12 mouse cellular contexts compared by ENCODE assay signal in the genomic region with DNA sequence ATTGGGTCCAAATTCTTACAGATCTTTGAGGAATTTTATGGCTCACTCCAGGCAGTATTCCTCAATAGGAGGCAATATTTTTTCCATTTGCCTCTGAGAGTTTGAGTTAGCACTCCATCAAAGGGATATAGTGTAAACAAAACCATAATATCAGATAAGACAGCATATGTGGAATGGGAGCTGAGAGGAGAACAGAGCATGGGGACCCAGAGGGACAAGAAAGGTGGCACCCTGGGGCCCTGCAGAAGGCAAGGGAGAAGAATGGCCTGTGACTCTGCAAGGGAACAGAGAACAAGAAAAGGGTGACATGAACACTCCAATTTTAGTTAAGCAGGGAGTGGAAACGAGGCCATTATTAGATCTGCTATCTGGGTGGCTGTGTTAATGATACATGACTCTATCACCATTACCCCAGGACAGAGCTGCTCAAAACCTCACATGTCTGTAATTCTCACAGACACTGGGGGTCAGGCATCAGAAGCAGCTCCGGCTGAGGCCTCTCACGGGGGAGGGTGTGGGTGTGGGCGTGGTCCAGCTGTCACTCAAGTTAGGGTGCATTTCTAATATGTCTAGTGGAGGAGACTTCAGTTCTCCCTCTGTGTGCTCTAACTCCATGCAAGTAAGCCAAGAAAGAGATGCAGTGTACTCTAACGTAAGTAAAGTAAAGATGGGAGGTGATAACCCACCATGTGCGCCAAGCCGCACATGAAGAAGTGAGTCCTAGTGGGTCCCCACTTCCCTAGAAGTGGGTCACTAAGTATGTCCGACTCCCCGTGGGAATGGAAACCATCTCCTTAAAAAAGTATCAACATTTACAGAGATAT.
DNase-seq lines count a peak whose midpoint lies in the region; ATAC-seq and TF ChIP-seq lines count a peak whose summit lies in the region.
"Had no signal": no experiment of that assay in that cellular context is flagged by ENCODE, and none has a peak within 500 bp of the region (broad histone marks: within the 10 kb centered on the region; RNA-seq: fewer than 3 reads in every experiment).

No protein-coding gene starts in this region.

- H3K4me1 ChIP-seq in heart, embryonic 13.5 days, result peaks cover 22% of the 10 kb centered on the region
- H3K4me1 ChIP-seq in CH12.LX (ENCODE audit: control insufficient read depth in 1 of 2, insufficient read depth in 2 of 2), result peaks cover 0 to 38% of the 10 kb centered on the region in 2 experiments; a peak in 2 of 4 replicates

- no peaks in the 10 kb centered on the region for H3K9me3 ChIP-seq in heart, embryonic 13.5 days
- H3K9me3 ChIP-seq in CH12.LX (replicated peaks; ENCODE audit: low read length), result no peaks in the 10 kb centered on the region
- H3K9me3 ChIP-seq: limb, embryonic 10.5 days had no signal

- H3K79me2 ChIP-seq in CH12.LX (replicated peaks; ENCODE audit: control insufficient read depth, extremely low read depth, insufficient read depth, poor library complexity, severe bottlenecking), result no peaks in the 10 kb centered on the region

- H3K9ac ChIP-seq in heart, embryonic 13.5 days, result peak overlapping the region; percentile 3; the same call in 1 of the 2 replicates
- H3K9ac ChIP-seq in CH12.LX (ENCODE audit: insufficient read depth, low read depth), result peak overlapping the region; percentile 68

- no peaks in the 10 kb centered on the region for H3K36me3 ChIP-seq in heart, embryonic 13.5 days
- no peaks in the 10 kb centered on the region for H3K36me3 ChIP-seq in CH12.LX (replicated peaks in 1 of 2; ENCODE audit: control insufficient read depth in 1 of 2, insufficient read depth in 1 of 2, low read length in 1 of 2)
- H3K36me3 ChIP-seq: limb, embryonic 10.5 days had no signal

- no peak for TF ChIP-seq POLR2A in CH12.LX (IDR thresholded peaks at IDR 0.05; ENCODE audit: low read depth, low read length)

- dilution Hi-C loops in CH12.LX (cut with MboI; ENCODE audit: extremely low pct_ligation_motif_present, extremely low pct_unique_long_range_greater_than_20kb, low sequenced_read_pairs), result no loop called here

- no peak for TF ChIP-seq EP300 in CH12.LX (IDR thresholded peaks at IDR 0.05; ENCODE audit: low read length)

- TF ChIP-seq RAD21 in CH12.LX (IDR thresholded peaks at IDR 0.05; ENCODE audit: low read depth, low read length), result no peak

- peak overlapping the region; percentile 62 for H3K4me2 ChIP-seq in heart, embryonic 13.5 days
- H3K4me2 ChIP-seq in CH12.LX (ENCODE audit: insufficient read depth, low read depth, poor library complexity, severe bottlenecking), result peak overlapping the region; percentile 90

- H3K27me3 ChIP-seq in heart, embryonic 13.5 days (replicated peaks), result 0 out of 2 replicates have a peak, but pooled peaks cover 11% of the 10 kb centered on the region
- peaks cover 3% of the 10 kb centered on the region for H3K27me3 ChIP-seq in CH12.LX (replicated peaks)
- H3K27me3 ChIP-seq: Patski had no signal

- TF ChIP-seq CTCF in CH12.LX (conservative IDR thresholded peaks at IDR 0.05 in 1 of 2, IDR thresholded peaks at IDR 0.05 in 1 of 2; ENCODE audit: low read depth in 2 of 2, low read length in 2 of 2), result no peak
- TF ChIP-seq CTCF in layer of hippocampus, adult 2 months (conservative IDR thresholded peaks at IDR 0.05), result no peak

- in situ Hi-C loops in CH12.LX (cut with MboI; ENCODE audit: low pct_ligation_motif_present, low pct_unique_long_range_greater_than_20kb, low sequenced_read_pairs), result no loop called here

- ATAC-seq in heart, embryonic 13.5 days (ENCODE audit: extremely low read depth, insufficient number of reproducible peaks, low FRiP score, low TSS enrichment), result no peak
- peak; percentile 86 for ATAC-seq in erythroid progenitor cell, adult 5-6 weeks (replicated peaks; ENCODE audit: low FRiP score, poor library complexity, severe bottlenecking)
- ATAC-seq in megakaryocyte progenitor cell, adult 5-6 weeks (replicated peaks; ENCODE audit: poor library complexity), result peak; percentile 33
- ATAC-seq: Patski had no signal

- no peak for DNase-seq in heart, postnatal 25 days (ENCODE audit: low spot score)
- no peak for DNase-seq in CH12.LX (ENCODE audit: extremely low read depth)
- no peak for DNase-seq in layer of hippocampus, adult 2 months (ENCODE audit: low spot score in 2 of 2)
- DNase-seq in gastrocnemius, adult 18-20 months (ENCODE audit: low spot score), result no peak
- DNase-seq in left cerebral cortex, adult 18-20 months (ENCODE audit: low spot score in 2 of 2), result no peak
- DNase-seq: adrenal gland, adult 2 months; cerebellum, adult 18-20 months had no signal

- intact Hi-C loops in heart, postnatal 25 days (cut with DNase I), result no loop called here

- peak overlapping the region; percentile 33 for H3K4me3 ChIP-seq in heart, embryonic 13.5 days
- H3K4me3 ChIP-seq in CH12.LX (replicated peaks in 1 of 3; ENCODE audit: low read depth in 2 of 3, low read length in 2 of 3, poor library complexity in 1 of 3), result peak overlapping the region in 1 of 3 experiments; percentile 63
- no peak overlapping the region for H3K4me3 ChIP-seq in layer of hippocampus, adult 2 months
- H3K4me3 ChIP-seq: limb, embryonic 10.5 days had no signal

- WGBS in heart, embryonic 13.5 days, result 62% methylated on average over 9 of the region's 9 CpGs

- no peak overlapping the region for H3K27ac ChIP-seq in heart, embryonic 13.5 days (replicated peaks)
- no peak overlapping the region for H3K27ac ChIP-seq in CH12.LX (ENCODE audit: insufficient read depth, low read depth)
- no peak overlapping the region for H3K27ac ChIP-seq in layer of hippocampus, adult 2 months

TF ChIP-seq in CH12.LX, 34 proteins besides CTCF, POLR2A, EP300 and RAD21:
- TF ChIP-seq BHLHE40 (IDR thresholded peaks at IDR 0.05; ENCODE audit: low read depth, low read length), result no peak
- no peak for TF ChIP-seq USF2 (conservative IDR thresholded peaks at IDR 0.05; ENCODE audit: low read depth, low read length)
- TF ChIP-seq SIN3A (IDR thresholded peaks at IDR 0.05; ENCODE audit: low read length), result no peak
- no peak for TF ChIP-seq MYC (IDR thresholded peaks at IDR 0.05; ENCODE audit: low read depth, low read length)
- no peak for TF ChIP-seq ETS1 (conservative IDR thresholded peaks at IDR 0.05; ENCODE audit: low read depth, low read length)
- TF ChIP-seq USF1 (IDR thresholded peaks at IDR 0.05; ENCODE audit: low read depth, low read length), result no peak
- no peak for TF ChIP-seq ZNF384 (IDR thresholded peaks at IDR 0.05; ENCODE audit: low read depth, low read length)
